In genomic region chrX:7772766-7773165, GRCm38 (mm10) we compare ENCODE assay signal across 1 mouse cellular context.
TF ChIP-seq lines count a peak whose summit lies in the region.

No protein-coding gene starts in this region.

TF ChIP-seq in CH12.LX, 34 proteins besides CTCF, POLR2A, EP300 and RAD21:
- TF ChIP-seq MAX (IDR thresholded peaks at IDR 0.05; ENCODE audit: low read length) (no peak), CHD1 (IDR thresholded peaks at IDR 0.05; ENCODE audit: low read depth, low read length) (no peak), MEF2A (IDR thresholded peaks at IDR 0.05; ENCODE audit: borderline replicate concordance, low read depth, low read length) (no peak), POLR2AphosphoS2 (IDR thresholded peaks at IDR 0.05; ENCODE audit: low read depth, low read length) (no peak)
